Mouse (Mus musculus) large intestine, adult 2 months (tissue): ENCODE measurements around the gene Gm7945. TPM values are rescaled to one million over a fixed set of nuclear protein-coding genes. Genes with fewer than 3 reads are reported as not detected.
"Not testable (repeated sequence)": the region's sequence is repeated elsewhere in the genome, so short reads cannot be mapped to it uniquely, and the experiment has no call there.

Experiments
- DNase-seq: peaks from one replicate; pipeline ENCODE4 v3.0.0-alpha.2; 2012; ENCODE audit warnings: low read depth, low spot score
- WGBS: fragments of 180-500 bp; shearing (Covaris S2); methylation state at CpG from one replicate; pipeline ENCODE4 v1.1.7; 2018; 5-methylcytosine and 5-hydroxymethylcytosine counted together
- polyA plus RNA-seq: library from polyadenylated mRNA; depleted of rRNA; stranded (reverse); fragments of >200 nt; gene quantifications from 2 replicates; pipeline ENCODE4 v1.2.3, GENCODE M21; 2012; rRNA removed

Gm7945 gene
- not detected in 2 replicates for polyA plus RNA-seq

- not testable (repeated sequence) for DNase-seq
- WGBS: no CpG with 5 or more reads among the region's 3 CpGs
Measured at GRCm38 (mm10) chr14:41386279-41386678, at the start of gene Gm7945. Gene Gm7945, minus strand, starts transcription at chr14:41386379.

DNA sequence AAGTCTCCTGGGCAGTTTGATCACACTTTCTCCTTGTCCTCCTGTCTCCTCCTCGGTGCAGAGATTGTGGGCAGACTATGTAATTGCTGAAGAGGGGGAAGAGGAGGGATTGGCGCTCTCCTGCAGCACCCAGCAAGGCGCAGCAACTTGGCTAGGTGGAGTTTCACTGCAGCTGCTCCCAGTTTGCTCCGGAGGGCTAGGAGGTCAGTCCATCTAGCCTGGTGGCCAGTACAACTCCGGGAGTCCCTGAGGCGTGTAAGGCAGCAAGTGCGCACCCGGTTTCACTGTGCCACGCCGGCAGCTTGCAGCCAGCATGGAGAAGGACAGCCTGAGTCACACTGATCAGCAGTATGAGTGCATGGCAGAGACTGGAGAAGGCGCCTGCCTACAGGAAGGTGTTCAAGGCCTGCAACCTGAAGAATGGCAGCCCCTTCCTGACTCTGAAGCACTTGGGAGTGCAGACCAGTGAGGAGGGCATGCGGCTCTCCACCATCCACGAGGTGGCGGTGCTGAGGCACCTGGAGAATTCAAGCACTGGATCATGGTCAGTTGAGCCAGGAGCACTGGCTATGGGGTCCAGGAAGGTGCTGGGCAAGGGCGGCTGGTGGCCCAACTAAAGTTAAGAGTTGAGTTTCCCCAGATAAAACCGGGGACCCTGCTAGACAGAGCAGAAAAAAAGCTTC lies 39.4 kb upstream of the Gm7945 start:
- WGBS: 17% methylated on average over 13 of the region's 16 CpGs
- DNase-seq: not testable (repeated sequence)

DNA sequence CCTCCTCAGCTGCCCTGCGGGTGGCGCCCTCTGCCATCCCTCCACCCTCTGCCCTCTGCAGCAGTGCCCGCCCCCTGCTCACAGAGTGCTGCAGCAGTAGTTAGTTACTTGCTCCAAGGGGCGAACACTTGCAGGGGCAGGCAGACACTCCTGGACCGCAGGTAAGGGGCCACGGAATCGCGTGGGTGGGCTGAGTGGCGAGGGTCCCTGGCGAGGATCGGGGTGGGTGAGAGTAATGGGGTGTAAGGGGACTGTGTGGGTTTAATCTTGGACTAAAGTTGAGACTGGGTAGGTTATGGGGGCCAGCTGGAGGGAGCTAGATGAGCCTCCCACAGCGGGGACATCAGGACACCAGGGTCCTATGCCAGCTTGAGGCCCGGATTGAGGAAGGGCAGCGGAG lies 38.5 kb upstream of the Gm7945 start:
- 23% methylated on average over 14 of the region's 14 CpGs for WGBS

DNA sequence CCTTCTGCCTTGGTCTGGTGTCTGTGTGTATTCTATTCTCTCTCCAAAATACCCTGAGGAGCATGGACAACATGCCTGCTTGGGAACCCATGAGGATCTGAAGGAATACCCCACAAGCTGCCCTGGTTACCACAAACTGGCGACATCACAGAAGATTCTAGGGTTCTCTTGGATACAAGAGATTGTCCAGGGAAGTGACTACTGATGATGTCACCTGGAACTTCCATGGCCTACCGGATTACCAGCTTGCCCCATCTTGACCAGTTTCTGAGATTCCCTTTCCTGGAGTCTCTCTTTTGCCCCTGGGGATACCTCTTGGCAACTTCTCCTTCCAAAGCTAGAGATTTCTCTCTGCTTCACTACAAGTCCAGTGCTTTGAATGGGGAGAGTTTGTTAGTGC lies 22.0 kb upstream of the Gm7945 start, which contains the start of gene Gm6482:
TSS of gene Gm6482 (minus strand) at position 101 of the 400 bp plus-strand sequence.
- WGBS: 78% methylated on average over 1 of the region's 2 CpGs
- DNase-seq: not testable (repeated sequence)

More for the DNA sequence above, 38.5 kb upstream of the Gm7945 start:
- not testable (repeated sequence) for DNase-seq

DNA sequence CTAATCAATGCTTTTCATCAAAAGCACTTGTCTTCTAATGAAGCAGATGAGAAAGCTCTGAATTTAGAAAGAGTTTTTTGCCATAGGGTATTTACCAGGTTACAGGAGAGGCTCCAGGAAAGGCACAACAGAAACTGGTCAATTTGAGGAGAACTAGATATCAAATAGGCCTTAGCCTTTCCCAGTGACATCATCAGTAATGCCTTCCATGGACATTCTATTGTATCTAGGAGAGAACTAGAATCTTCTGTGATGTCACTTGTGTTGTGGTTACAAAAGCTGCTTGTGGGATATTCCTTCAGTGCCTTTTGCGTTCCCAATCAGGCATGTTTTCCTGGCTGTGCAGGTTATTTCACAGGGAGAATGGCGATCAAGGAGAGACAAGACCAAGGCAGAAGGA lies 37.9 kb downstream of the Gm7945 start, which contains the start of gene Gm5798:
TSS of gene Gm5798 (plus strand) at position 301 of the 400 bp plus-strand sequence.
- DNase-seq: not testable (repeated sequence)
- 52% methylated on average over 2 of the region's 2 CpGs for WGBS

Other genes starting within 250 kb of the Gm7945 start
- gene Mbl1, start 234.9 kb downstream of the Gm7945 start, polyA plus RNA-seq: not detected in 2 replicates
- gene Sftpd, start 201.2 kb downstream of the Gm7945 start, polyA plus RNA-seq: not detected in 2 replicates
- gene Gm2832, start 107.6 kb downstream of the Gm7945 start, polyA plus RNA-seq: not detected in 2 replicates
- gene Gm5798, start 37.8 kb downstream of the Gm7945 start, polyA plus RNA-seq: not detected in 2 replicates
- gene Gm6482, start 21.9 kb upstream of the Gm7945 start, polyA plus RNA-seq: not detected in 2 replicates
- not detected in 2 replicates for gene Gm7954, start 67.1 kb upstream of the Gm7945 start, polyA plus RNA-seq
- gene Gm3486, start 103.1 kb upstream of the Gm7945 start, polyA plus RNA-seq: not detected in 2 replicates
- gene Gm7970, start 169.2 kb upstream of the Gm7945 start, polyA plus RNA-seq: not detected in 2 replicates
- gene 1700049E17Rik2, start 186.8 kb upstream of the Gm7945 start, polyA plus RNA-seq: not detected in 2 replicates
- gene Gm3072, start 238.2 kb upstream of the Gm7945 start, polyA plus RNA-seq: not detected in 2 replicates